Mouse (Mus musculus): ENCODE data around the gene Taok3. TPM values are rescaled to one million over a fixed set of nuclear protein-coding genes. Genes with fewer than 3 reads are reported as not detected.
"Not testable (repeated sequence)": the region's sequence is repeated elsewhere in the genome, so short reads cannot be mapped to it uniquely, and the experiment has no call there.

The Taok3 gene
- polyA plus RNA-seq, 1 experiment from 2014 or later = 12.0 TPM

GRCm38 (mm10) chr5:117284682-117285081, 164.8 kb downstream of the Taok3 start:
- Histone ChIP-seq H3K27ac (replicated peaks) (no peak overlapping the region), H3K27me3 (ENCODE audit: low read depth, poor library complexity, severe bottlenecking) (peaks cover 12% of the 10 kb centered on the region), H3K4me3 (no peak overlapping the region), H3K4me1 (peaks cover 31% of the 10 kb centered on the region), H3K36me3 (peaks cover 60% of the 10 kb centered on the region), H3K9me3 (replicated peaks) (no peaks in the 10 kb centered on the region)
- 90% methylated on average over 7 of the region's 7 CpGs for WGBS
- DNase-seq (ENCODE audit: low spot score) = no peak

GRCm38 (mm10) chr5:117285266-117285665, 165.3 kb downstream of the Taok3 start:
- Histone ChIP-seq H3K36me3 (peaks cover 54% of the 10 kb centered on the region), H3K4me3 (peak overlapping the region; percentile 90; the same call in 1 of the 2 replicates)

GRCm38 (mm10) chr5:117286286-117286685, 166.4 kb downstream of the Taok3 start:
- 65% methylated on average over 3 of the region's 3 CpGs for WGBS
- peak overlapping the region; percentile 90 for H3K4me3 ChIP-seq
- no peaks in the 10 kb centered on the region for H3K9me3 ChIP-seq (replicated peaks)
- peaks cover 12% of the 10 kb centered on the region for H3K27me3 ChIP-seq (ENCODE audit: low read depth, poor library complexity, severe bottlenecking)
- H3K4me1 ChIP-seq = peaks cover 31% of the 10 kb centered on the region
- DNase-seq (ENCODE audit: low spot score) = no peak
- peak overlapping the region; percentile 91 for H3K27ac ChIP-seq (replicated peaks)
- H3K36me3 ChIP-seq = peaks cover 44% of the 10 kb centered on the region

More at GRCm38 (mm10) chr5:117285266-117285665, 165.3 kb downstream of the Taok3 start:
- no peak overlapping the region for H3K27ac ChIP-seq (replicated peaks)
- H3K27me3 ChIP-seq (ENCODE audit: low read depth, poor library complexity, severe bottlenecking) = peaks cover 12% of the 10 kb centered on the region
- no peaks in the 10 kb centered on the region for H3K9me3 ChIP-seq (replicated peaks)
- no peak for DNase-seq (ENCODE audit: low spot score)
- peaks cover 31% of the 10 kb centered on the region for H3K4me1 ChIP-seq
- WGBS = 84% methylated on average over 4 of the region's 4 CpGs

- DNase-seq (ENCODE audit: low spot score) = peak; percentile 97
- H3K4me3 ChIP-seq = peak within 1 kb of the TSS; percentile 90
- peaks cover 31% of the 10 kb centered on the region for H3K4me1 ChIP-seq
- under 1% methylated on average over 77 of the region's 77 CpGs for WGBS
- peaks cover 12% of the 10 kb centered on the region for H3K27me3 ChIP-seq (ENCODE audit: low read depth, poor library complexity, severe bottlenecking)
- no peaks in the 10 kb centered on the region for H3K9me3 ChIP-seq (replicated peaks)
- peaks cover 36% of the 10 kb centered on the region for H3K36me3 ChIP-seq
- peak within 1 kb of the TSS; percentile 91 for H3K27ac ChIP-seq (replicated peaks)
These were observed 167.2 kb downstream of the Taok3 start, which contains the start of gene Pebp1 for GRCm38 (mm10) chr5:117286831-117287822. Pebp1 (minus strand) TSS chr5:117287625.

- no peak overlapping the region for H3K4me3 ChIP-seq
These were observed 169.7 kb downstream of the Taok3 start for GRCm38 (mm10) chr5:117289646-117290045.

GRCm38 (mm10) chr5:117290081-117290480, 170.2 kb downstream of the Taok3 start:
- H3K4me1 ChIP-seq = peaks cover 25% of the 10 kb centered on the region
- H3K9me3 ChIP-seq (replicated peaks) = no peaks in the 10 kb centered on the region
- H3K36me3 ChIP-seq = peaks cover 9% of the 10 kb centered on the region
- peaks cover 12% of the 10 kb centered on the region for H3K27me3 ChIP-seq (ENCODE audit: low read depth, poor library complexity, severe bottlenecking)
- no peak for DNase-seq (ENCODE audit: low spot score)
- 87% methylated on average over 2 of the region's 2 CpGs for WGBS
- H3K27ac ChIP-seq (replicated peaks) = no peak overlapping the region
- H3K4me3 ChIP-seq = no peak overlapping the region

More at GRCm38 (mm10) chr5:117289646-117290045, 169.7 kb downstream of the Taok3 start:
- Histone ChIP-seq H3K27me3 (ENCODE audit: low read depth, poor library complexity, severe bottlenecking) (peaks cover 12% of the 10 kb centered on the region), H3K36me3 (peaks cover 14% of the 10 kb centered on the region), H3K27ac (replicated peaks) (no peak overlapping the region), H3K4me1 (peaks cover 29% of the 10 kb centered on the region), H3K9me3 (replicated peaks) (no peaks in the 10 kb centered on the region)
- no peak for DNase-seq (ENCODE audit: low spot score)

GRCm38 (mm10) chr5:117291312-117291711, 171.4 kb downstream of the Taok3 start:
- Histone ChIP-seq H3K36me3 (no peaks in the 10 kb centered on the region), H3K9me3 (replicated peaks) (no peaks in the 10 kb centered on the region), H3K27ac (replicated peaks) (no peak overlapping the region), H3K27me3 (ENCODE audit: low read depth, poor library complexity, severe bottlenecking) (peaks cover 12% of the 10 kb centered on the region), H3K4me1 (peaks cover 13% of the 10 kb centered on the region), H3K4me3 (no peak overlapping the region)
- DNase-seq (ENCODE audit: low spot score) = no peak
- WGBS = 87% methylated on average over 3 of the region's 3 CpGs

- Histone ChIP-seq H3K9me3 (replicated peaks) (no peaks in the 10 kb centered on the region), H3K4me1 (peaks cover 8% of the 10 kb centered on the region), H3K27ac (replicated peaks) (no peak overlapping the region), H3K4me3 (no peak overlapping the region), H3K27me3 (ENCODE audit: low read depth, poor library complexity, severe bottlenecking) (peaks cover 12% of the 10 kb centered on the region), H3K36me3 (no peaks in the 10 kb centered on the region)
- no peak for DNase-seq (ENCODE audit: low spot score)
- WGBS = 74% methylated on average over 6 of the region's 6 CpGs
These were observed 172.6 kb downstream of the Taok3 start for GRCm38 (mm10) chr5:117292547-117292946.

- DNase-seq (ENCODE audit: low spot score); H3K4me1 ChIP-seq; H3K27me3 ChIP-seq (ENCODE audit: low read depth, poor library complexity, severe bottlenecking); H3K9me3 ChIP-seq (replicated peaks); H3K4me3 ChIP-seq; H3K27ac ChIP-seq (replicated peaks); H3K36me3 ChIP-seq: not testable (repeated sequence)
- WGBS = 87% methylated on average over 3 of the region's 3 CpGs
These were observed 173.8 kb downstream of the Taok3 start for GRCm38 (mm10) chr5:117293776-117294175.

- Histone ChIP-seq H3K9me3 (replicated peaks) (no peaks in the 10 kb centered on the region), H3K27me3 (ENCODE audit: low read depth, poor library complexity, severe bottlenecking) (no peaks in the 10 kb centered on the region), H3K27ac (replicated peaks) (no peak overlapping the region), H3K36me3 (no peaks in the 10 kb centered on the region), H3K4me3 (no peak overlapping the region), H3K4me1 (no peaks in the 10 kb centered on the region)
- no peak for DNase-seq (ENCODE audit: low spot score)
- WGBS = 96% methylated on average over 8 of the region's 8 CpGs
These were observed 175.1 kb downstream of the Taok3 start for GRCm38 (mm10) chr5:117295011-117295410.

GRCm38 (mm10) chr5:117302899-117303298, 183.0 kb downstream of the Taok3 start:
- no peak for DNase-seq (ENCODE audit: low spot score)
- Histone ChIP-seq H3K27me3 (ENCODE audit: low read depth, poor library complexity, severe bottlenecking) (no peaks in the 10 kb centered on the region), H3K27ac (replicated peaks) (no peak overlapping the region), H3K9me3 (replicated peaks) (0 out of 2 replicates have a peak, but pooled peaks cover 4% of the 10 kb centered on the region), H3K4me3 (no peak overlapping the region), H3K4me1 (peaks cover 13% of the 10 kb centered on the region), H3K36me3 (no peaks in the 10 kb centered on the region)
- 65% methylated on average over 3 of the region's 3 CpGs for WGBS

- no peaks in the 10 kb centered on the region for H3K27me3 ChIP-seq (ENCODE audit: low read depth, poor library complexity, severe bottlenecking)
- H3K9me3 ChIP-seq (replicated peaks) = 0 out of 2 replicates have a peak, but pooled peaks cover 4% of the 10 kb centered on the region
- DNase-seq (ENCODE audit: low spot score) = no peak
- WGBS = 41% methylated on average over 18 of the region's 18 CpGs
- H3K4me3 ChIP-seq = 0 out of 2 replicates have a peak overlapping the region, but pooled peaks have one; percentile 0
- H3K36me3 ChIP-seq = no peaks in the 10 kb centered on the region
- peak overlapping the region; percentile 46; the same call in 1 of the 2 replicates for H3K27ac ChIP-seq (replicated peaks)
- H3K4me1 ChIP-seq = peaks cover 13% of the 10 kb centered on the region
These were observed 184.0 kb downstream of the Taok3 start for GRCm38 (mm10) chr5:117303691-117304579.

All from midbrain, embryonic 10.5 days (tissue).